Mouse (Mus musculus) liver, adult 2 months (tissue): Measurements from ENCODE around the gene C130074G19Rik. TPM values are rescaled to one million over a fixed set of nuclear protein-coding genes. Genes with fewer than 3 reads are reported as not detected.
A peak's percentile ranks its signal among the peaks of the same experiment; 100 is the strongest.

ENCODE experiments used
- DNase-seq: peaks from one replicate; pipeline ENCODE4 v3.0.0-alpha.2; 2011; ENCODE audit warnings: low read depth, low spot score; ENCODE audit errors: extremely low read depth
- H3K27ac ChIP-seq: fragments of 200-500 bp; replicated peaks from 2 replicates; pipeline ENCODE4 v1.5.1; 2012; ENCODE audit warnings: low read depth, mild to moderate bottlenecking, control low read depth, inconsistent platforms, low read length; ENCODE audit not compliant: insufficient read depth
- H3K27me3 ChIP-seq: fragments of 200-500 bp; 2 replicates; pipeline ENCODE4 v1.6.1; 2012; ENCODE audit warnings: mild to moderate bottlenecking, moderate library complexity, low read length, inconsistent platforms; ENCODE audit not compliant: control insufficient read depth, insufficient read depth
- H3K36me3 ChIP-seq: fragments of 200-500 bp; 2 replicates; pipeline ENCODE4 v1.6.1; 2012; ENCODE audit warnings: low read length, inconsistent platforms; ENCODE audit not compliant: control insufficient read depth, insufficient read depth
- H3K4me1 ChIP-seq: fragments of 200-500 bp; 2 replicates; pipeline ENCODE4 v1.6.1; 2011; ENCODE audit warnings: low read length; ENCODE audit not compliant: control insufficient read depth, insufficient read depth
- H3K4me3 ChIP-seq: fragments of 200-500 bp; 2 replicates; pipeline ENCODE4 v1.5.1; 2011; ENCODE audit warnings: low read depth, mild to moderate bottlenecking, control low read depth, low read length, moderate library complexity; ENCODE audit not compliant: insufficient read depth
- H3K79me2 ChIP-seq: fragments of 200-500 bp; 2 replicates; pipeline ENCODE4 v1.6.1; 2012; ENCODE audit warnings: inconsistent platforms, mild to moderate bottlenecking, low read length, moderate library complexity; ENCODE audit not compliant: control insufficient read depth, insufficient read depth
- H3K9ac ChIP-seq: fragments of 200-500 bp; 2 replicates; pipeline ENCODE4 v1.6.1; 2012; ENCODE audit warnings: low read depth, mild to moderate bottlenecking, control low read depth, inconsistent platforms, low read length
- CTCF ChIP-seq: fragments of 200-500 bp; IDR thresholded peaks from 2 replicates; pipeline ENCODE4 v1.5.1; 2011; ENCODE audit warnings: low read depth, low read length, control low read depth
- POLR2A ChIP-seq: fragments of 200-500 bp; IDR thresholded peaks from 2 replicates; pipeline ENCODE4 v1.6.1; 2011; ENCODE audit warnings: low read length, control low read depth; ENCODE audit not compliant: insufficient read depth; ENCODE audit errors: extremely low read depth
- WGBS: fragments of 180-500 bp; shearing (Covaris S2); methylation state at CpG from one replicate; pipeline ENCODE4 v1.1.7; 2018; 5-methylcytosine and 5-hydroxymethylcytosine counted together
- polyA plus RNA-seq: library from polyadenylated mRNA; depleted of rRNA; stranded (reverse); fragments of >200 nt; gene quantifications from 2 replicates; pipeline ENCODE4 v1.2.3, GENCODE M21; 2012; rRNA removed
- total RNA-seq: library from RNA; depleted of rRNA; stranded (reverse); fragments of >200 nt; gene quantifications from 2 replicates; pipeline ENCODE4 v1.2.3, GENCODE M21; 2014; rRNA removed

The C130074G19Rik gene
- total and polyA plus RNA-seq, 2 experiments = 56.3 to 88.6 TPM

- WGBS = 24% methylated on average over 11 of the region's 11 CpGs
- peaks cover 35% of the 10 kb centered on the region for H3K36me3 ChIP-seq
- TF ChIP-seq POLR2A (no peak), CTCF (no peak)
- no peak for DNase-seq
- H3K4me1 ChIP-seq = peaks cover 23% of the 10 kb centered on the region
- peak overlapping the region; percentile 3 for H3K9ac ChIP-seq
- H3K79me2 ChIP-seq = peaks cover 11% of the 10 kb centered on the region; the same call in 1 of the 2 replicates
- no peak overlapping the region for H3K4me3 ChIP-seq
- H3K27ac ChIP-seq = peak overlapping the region; percentile 67
- H3K27me3 ChIP-seq = no peaks in the 10 kb centered on the region
These were observed 60.3 kb downstream of the C130074G19Rik start for GRCm38 (mm10) chr1:184822678-184823077.

Other genes with a start within 250 kb of the C130074G19Rik start
- 1.1 and 2.3 TPM in 2 replicates for gene Hlx, start 150.6 kb downstream of the C130074G19Rik start, total RNA-seq
- gene Hlx, start 150.6 kb downstream of the C130074G19Rik start, polyA plus RNA-seq = 6.1 and 7.3 TPM in 2 replicates
- 345 and 386 TPM in 2 replicates for gene Marc1, start 71.9 kb downstream of the C130074G19Rik start, total RNA-seq
- gene Marc1, start 71.9 kb downstream of the C130074G19Rik start, polyA plus RNA-seq = 395 and 462 TPM in 2 replicates
- 563 and 653 TPM in 2 replicates for gene Marc2, start 36.8 kb downstream of the C130074G19Rik start, total RNA-seq
- gene Marc2, start 36.8 kb downstream of the C130074G19Rik start, polyA plus RNA-seq = 365 and 397 TPM in 2 replicates
- gene Mark1, start 116.4 kb upstream of the C130074G19Rik start, total RNA-seq = 0.46 and 0.74 TPM in 2 replicates
- gene Mark1, start 116.4 kb upstream of the C130074G19Rik start, polyA plus RNA-seq = 0.49 and 0.64 TPM in 2 replicates